Mouse (Mus musculus) adrenal gland, adult 18-20 months (tissue): ENCODE data around the gene Klra1. TPM values are rescaled to one million over a fixed set of nuclear protein-coding genes. Genes with fewer than 3 reads are reported as not detected.
"Not testable (repeated sequence)": the region's sequence is repeated elsewhere in the genome, so short reads cannot be mapped to it uniquely, and the experiment has no call there.

Experiments
- DNase-seq, 2 experiments: peaks; one replicate each; pipeline ENCODE4 v3.0.0; 2021 to 2022; ENCODE audit warnings: low spot score in 2 of 2
- long read RNA-seq, 2 experiments: library from polyadenylated mRNA; stranded (forward); transcript quantifications; one replicate each; pipeline ENCODE4 v2.0.0; 2021
- total RNA-seq, 2 experiments: library from RNA; stranded (reverse); gene quantifications; 1 replicate in 1 of 2; 2 replicates in 1 of 2; pipeline ENCODE4 v1.2.3; 2021

The Klra1 gene
- total RNA-seq: not detected
- long read RNA-seq, experiment 1: 0 reads
- long read RNA-seq, experiment 2: 0 reads

- DNase-seq: no peak
Measured at GRCm38 (mm10) chr6:130386750-130387149, at the start of gene Klra1. Klra1 (minus strand) TSS chr6:130386874.

- DNase-seq: no peak
Measured at GRCm38 (mm10) chr6:130429511-130429910, 42.8 kb upstream of the Klra1 start.

GRCm38 (mm10) chr6:130419158-130419557 is 32.5 kb upstream of the Klra1 start:
- DNase-seq: no peak

GRCm38 (mm10) chr6:130404882-130405281 is 18.2 kb upstream of the Klra1 start:
- no peak for DNase-seq

- no peak for DNase-seq
Measured at GRCm38 (mm10) chr6:130385803-130386202, 871 bp downstream of the Klra1 start.

GRCm38 (mm10) chr6:130382375-130382774 is 4.3 kb downstream of the Klra1 start:
- no peak for DNase-seq

- DNase-seq: not testable (repeated sequence)
Measured at GRCm38 (mm10) chr6:130345381-130345780, 41.3 kb downstream of the Klra1 start.

GRCm38 (mm10) chr6:130341973-130342372 is 44.7 kb downstream of the Klra1 start:
- not testable (repeated sequence) for DNase-seq

GRCm38 (mm10) chr6:130337411-130337810 is 49.3 kb downstream of the Klra1 start, which contains the start of gene Klra3:
Klra3 (minus strand) TSS chr6:130337574.
- DNase-seq: no peak

Other genes starting within 250 kb of the Klra1 start
- gene Klra9, start 193.8 kb downstream of the Klra1 start, total RNA-seq: under 1 TPM in 1 of 2 experiments, not detected in 1; 0.35 TPM
- not detected for gene Klra7, start 153.6 kb downstream of the Klra1 start, total RNA-seq
- not detected for gene Klra10, start 104.9 kb downstream of the Klra1 start, total RNA-seq
- not detected for gene Klra3, start 49.3 kb downstream of the Klra1 start, total RNA-seq